Mouse (Mus musculus) testis, adult 2 months (tissue): ENCODE measurements around the gene Sema3a.

ENCODE experiments used
- CTCF ChIP-seq: fragments of 200-500 bp; IDR thresholded peaks from 2 replicates; pipeline ENCODE4 v1.5.1; 2012; ENCODE audit warnings: low read depth, mild to moderate bottlenecking, inconsistent platforms, low read length, moderate library complexity; ENCODE audit not compliant: control insufficient read depth, insufficient read depth, insufficient replicate concordance
- POLR2A ChIP-seq: fragments of 200-500 bp; IDR thresholded peaks from 2 replicates; pipeline ENCODE4 v1.6.1; 2012; ENCODE audit warnings: low read depth, mild to moderate bottlenecking, inconsistent platforms, low read length, moderate library complexity; ENCODE audit not compliant: control insufficient read depth

- no peak for TF ChIP-seq CTCF
- no peak for TF ChIP-seq POLR2A
Measured at GRCm38 (mm10) chr5:13432574-13432973, 307.4 kb downstream of the Sema3a start.
